Mouse (Mus musculus): ENCODE measurements at regions not wholly inside any gene's neighbourhood (a gene's known extent, or its start where the extent isn't known, plus 50 kb on each side); places are given as distances from the start of the nearest gene placed in this dataset.

DNA sequence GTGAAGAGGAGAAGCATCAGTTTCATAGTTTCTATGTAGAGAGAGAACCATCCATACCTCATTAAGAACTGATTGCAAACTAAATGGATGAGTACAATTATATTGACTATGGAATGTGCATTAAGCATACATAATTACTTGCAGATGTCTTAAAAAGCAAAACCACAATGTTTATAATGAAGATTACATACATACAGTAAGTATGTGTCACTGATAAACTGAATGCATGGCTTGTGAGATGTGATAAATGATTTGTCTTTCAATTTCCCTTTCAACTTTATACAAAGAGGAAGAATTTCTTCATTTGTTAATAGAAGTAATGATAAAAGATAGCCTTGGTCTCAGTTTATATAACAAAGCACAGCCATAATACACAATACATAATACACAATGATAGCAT lies 1939.3 kb downstream of the 9330182O14Rik start:
- no peak for DNase-seq (ENCODE audit: low spot score in 2 of 2)

DNA sequence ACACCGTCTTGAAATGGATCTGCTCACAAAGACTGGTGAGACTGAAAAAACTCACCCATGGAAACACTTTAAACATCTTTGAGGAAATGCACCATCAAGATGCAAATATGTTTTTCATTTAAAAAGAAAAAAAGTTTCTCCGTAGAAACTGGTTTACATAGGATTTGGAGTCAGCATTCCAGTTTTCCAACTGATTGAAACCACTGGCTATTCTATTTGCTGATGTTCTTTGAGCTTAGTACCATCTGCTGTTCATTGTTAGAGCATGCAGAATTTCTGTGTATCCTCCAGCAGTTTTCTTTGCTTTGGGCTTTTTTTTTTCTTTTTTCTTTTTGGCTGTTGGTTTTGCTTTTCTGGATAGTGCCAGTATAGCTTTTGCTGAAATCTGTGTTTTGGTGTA lies 1948.3 kb downstream of the 9330182O14Rik start:
- DNase-seq (ENCODE audit: low spot score in 2 of 2): no peak

DNA sequence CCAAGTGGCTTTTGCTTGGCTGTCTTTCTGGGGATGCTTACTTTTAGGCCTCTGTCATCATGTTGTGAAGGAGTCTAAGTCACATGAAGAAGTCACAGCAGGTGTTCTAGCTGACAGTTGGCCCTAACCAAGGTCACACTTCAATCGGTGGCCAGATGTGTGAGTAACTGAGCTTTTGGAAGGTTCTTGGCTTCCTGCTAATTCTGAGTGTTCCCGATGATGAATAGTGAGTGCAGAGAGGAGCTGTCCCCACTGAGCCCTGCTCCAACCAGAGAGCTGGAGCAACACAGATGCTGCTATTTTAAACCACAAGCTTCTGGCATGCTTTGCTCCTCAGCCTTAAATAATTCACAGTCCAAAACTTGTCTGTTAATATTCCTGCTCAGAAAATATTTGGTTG lies 1966.6 kb downstream of the 9330182O14Rik start:
- DNase-seq (ENCODE audit: low spot score in 2 of 2): no peak

DNA sequence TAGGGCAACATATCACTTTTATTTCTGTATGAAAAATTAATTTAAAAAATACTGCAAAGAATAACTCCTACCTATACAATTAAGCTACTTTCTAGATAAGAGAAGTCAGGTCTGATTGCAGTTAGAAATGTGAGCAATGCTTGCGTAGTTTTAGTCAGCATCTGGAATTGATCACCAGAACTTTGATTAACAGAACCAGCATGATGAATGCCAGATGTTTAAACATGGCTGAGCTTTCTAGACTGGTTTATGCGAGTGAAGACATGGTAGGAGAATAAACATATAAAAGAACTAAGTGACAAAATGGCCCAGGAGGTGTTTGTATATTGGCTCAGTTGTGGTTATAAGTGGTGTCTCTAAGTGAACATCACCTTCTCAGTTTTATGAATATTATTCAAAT lies 1970.7 kb downstream of the 9330182O14Rik start:
- DNase-seq (ENCODE audit: low spot score in 2 of 2): no peak

DNA sequence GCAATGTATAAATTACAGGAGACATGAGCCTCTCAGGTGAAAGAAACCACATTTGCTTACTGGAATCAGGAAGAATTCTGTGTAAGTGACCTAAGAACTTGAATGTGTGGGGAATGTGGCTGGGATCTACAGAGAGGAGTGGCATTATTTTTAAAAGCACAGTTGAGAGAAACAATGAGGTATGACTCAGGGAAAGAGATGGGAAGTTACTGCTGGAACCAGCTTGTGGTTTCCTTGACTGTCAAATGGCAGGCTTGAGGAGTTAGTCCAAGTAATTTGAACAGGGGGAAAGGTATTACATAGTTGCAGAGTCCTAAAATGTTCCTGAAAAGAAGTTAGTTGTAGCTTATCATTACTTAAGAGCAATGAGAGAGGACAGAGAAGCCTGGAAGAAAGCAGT lies 1972.9 kb downstream of the 9330182O14Rik start:
- no peak for DNase-seq (ENCODE audit: low spot score in 2 of 2)

DNA sequence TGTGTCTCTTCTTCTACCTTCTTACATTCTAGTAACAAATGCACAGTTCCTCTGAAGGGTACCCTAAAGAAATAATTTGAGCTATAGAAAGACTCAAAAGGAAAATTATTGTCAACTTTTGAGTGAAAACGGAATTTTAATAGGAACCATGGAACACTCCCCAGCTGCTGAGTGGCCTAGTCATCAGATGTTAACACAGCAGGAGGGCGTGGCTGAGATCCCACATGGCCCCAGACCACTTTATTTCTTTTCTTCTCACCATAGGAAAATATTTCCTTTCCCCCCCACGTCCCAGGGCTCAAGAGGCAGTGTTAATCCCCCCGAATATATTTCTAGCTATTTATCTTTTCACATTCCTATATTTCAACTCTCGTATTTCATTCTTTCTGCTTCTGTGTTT lies 1977.6 kb downstream of the 9330182O14Rik start:
- no peak for DNase-seq (ENCODE audit: low spot score in 2 of 2)

DNA sequence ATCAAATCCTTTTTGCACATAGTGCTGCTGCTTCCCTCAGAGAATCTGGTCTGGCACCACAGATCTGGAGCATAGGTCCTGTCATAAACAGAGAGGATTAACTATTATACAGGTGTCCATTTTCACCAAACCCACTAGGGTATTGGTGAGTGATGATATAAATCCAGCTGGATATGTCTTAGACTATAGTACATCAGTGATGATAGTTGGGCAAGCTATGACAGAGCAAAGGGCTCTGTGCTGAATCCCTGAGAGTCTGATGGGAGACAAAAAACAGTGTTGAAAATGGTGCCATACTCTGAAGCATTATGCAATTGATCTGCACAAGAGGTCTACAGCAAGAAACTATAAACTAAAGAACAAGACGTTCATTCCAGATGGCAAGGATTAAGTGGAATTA lies 1993.3 kb downstream of the 9330182O14Rik start:
- DNase-seq (ENCODE audit: low spot score in 2 of 2): no peak

DNA sequence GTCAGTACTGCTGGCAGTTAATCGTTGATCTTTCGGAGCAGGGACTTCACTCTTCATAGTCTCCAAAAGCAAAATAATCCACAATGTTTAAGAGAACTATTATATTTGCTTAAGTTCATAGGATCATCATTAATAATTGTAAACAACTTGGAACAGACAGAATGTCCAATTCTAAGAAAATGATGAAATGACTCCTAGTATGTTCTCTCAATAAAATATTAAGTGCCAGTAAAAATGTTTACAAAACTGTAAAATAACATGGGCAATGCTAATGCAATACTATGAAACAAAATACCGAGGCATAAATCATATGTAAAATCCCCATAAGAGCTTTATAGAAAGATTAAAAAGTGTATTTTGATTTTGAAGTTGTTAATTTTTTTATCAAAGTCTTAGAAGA lies 1994.8 kb downstream of the 9330182O14Rik start:
- no peak for DNase-seq (ENCODE audit: low spot score in 2 of 2)

DNA sequence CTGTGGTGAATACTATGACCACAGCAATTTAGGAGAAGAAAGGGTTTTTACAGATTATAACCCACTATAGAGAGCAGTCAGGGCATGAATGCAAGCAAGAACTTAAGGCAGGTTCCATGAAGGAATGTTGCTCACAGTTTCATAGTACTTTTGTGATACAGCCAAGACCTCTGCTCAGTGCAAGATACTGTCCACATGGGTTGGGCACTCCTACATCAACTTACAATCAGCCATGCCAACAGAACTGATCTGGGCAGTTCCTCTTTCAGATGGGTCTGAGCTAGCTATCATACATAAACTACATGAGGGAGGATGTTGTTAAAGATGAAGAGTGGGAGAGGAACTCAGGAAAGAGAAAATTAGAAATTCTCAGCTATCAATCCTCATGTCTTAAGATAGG lies 2032.4 kb downstream of the 9330182O14Rik start:
- no peak for DNase-seq (ENCODE audit: low spot score in 2 of 2)

DNA sequence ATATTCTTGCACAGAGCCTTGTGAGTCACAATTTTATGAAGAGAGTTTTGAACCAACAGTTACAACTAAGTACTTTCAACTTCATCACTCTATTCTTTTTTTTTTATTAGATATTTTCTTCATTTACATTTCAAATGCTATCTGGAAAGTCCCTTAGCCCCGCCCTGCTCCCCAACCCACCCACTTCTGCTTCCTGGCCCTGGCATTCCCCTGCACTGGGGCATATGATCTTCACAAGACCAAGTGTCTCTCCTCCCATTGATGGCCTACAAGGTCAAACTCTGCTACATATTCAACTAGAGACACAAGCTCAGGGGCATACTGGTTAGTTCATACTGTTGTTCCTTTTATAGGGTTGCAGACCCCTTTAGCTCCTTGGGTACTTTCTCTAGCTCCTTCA lies 2043.6 kb downstream of the 9330182O14Rik start:
- peak in 1 of 2 experiments; percentile 23 for DNase-seq (ENCODE audit: low spot score in 2 of 2)

DNA sequence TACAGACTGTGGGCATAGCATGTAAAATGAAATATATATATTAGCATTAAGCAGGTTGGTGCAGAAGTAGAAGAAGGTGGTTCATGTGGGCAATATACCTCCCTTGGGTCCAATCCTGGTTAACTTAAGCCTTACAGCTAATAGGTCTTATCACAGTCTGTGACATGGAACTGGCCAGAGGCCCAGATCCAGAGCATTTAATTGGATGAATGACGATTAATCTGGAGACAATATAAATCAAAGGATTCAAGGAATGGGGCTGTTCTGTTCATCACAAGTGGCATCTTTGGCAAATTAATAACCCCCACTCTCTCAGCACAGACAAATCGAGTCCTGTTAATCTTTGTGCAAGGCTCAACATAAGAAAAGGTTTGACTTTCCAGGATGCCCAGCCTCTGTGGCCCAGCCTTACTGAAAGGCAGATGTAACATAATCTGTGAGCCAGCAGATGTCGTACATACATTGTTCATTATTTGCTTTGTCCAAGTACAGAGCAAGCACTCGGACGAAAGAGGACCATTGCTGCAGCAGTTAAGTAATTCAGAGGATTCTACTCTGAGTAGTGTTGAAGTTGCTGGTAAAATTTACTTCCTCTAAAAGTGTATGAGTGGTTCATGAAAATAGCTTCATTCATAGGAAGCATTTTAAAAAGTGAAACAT lies 2073.2 kb downstream of the 9330182O14Rik start:
- DNase-seq (ENCODE audit: low spot score in 2 of 2): no peak

DNA sequence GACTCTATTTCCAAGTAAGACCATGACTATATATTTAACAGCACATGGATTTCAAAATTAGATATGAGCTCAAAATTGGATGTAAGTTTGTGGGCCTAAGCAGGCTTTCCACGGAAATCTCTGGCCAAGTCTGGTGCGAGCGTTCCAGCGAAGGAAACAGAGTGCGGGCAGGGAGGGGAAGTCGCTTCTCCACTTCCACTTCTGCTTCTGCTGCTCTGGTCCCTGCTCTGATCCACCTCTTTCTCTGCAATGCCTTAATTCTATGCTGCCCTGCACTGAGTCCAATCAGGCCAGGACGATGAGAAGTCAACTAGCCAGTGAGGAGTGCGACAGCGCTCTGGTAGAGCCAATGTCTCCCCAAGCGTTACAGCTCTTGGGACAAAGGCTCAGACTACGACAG lies 2085.3 kb downstream of the 9330182O14Rik start:
- no peak for DNase-seq (ENCODE audit: low spot score in 2 of 2)

DNA sequence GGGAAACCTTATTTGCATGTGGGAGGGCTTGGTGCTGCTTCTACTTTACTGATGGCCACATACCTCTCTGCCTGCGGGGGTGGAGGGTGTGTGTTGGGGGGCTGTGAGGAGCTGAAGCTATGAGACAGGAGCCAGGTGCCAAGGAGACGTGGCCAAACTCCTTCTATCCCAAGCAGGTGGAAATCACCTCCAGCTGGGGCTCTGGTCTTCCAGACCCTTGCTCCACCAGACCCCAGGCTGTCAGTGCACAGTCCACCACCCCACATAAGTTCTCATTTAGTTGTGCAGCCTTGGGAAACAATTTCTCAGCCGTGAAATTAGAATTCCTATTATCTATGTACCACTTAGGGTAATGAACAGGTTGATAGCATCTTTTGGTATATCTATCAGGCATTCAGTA lies 2085.8 kb downstream of the 9330182O14Rik start:
- no peak for DNase-seq (ENCODE audit: low spot score in 2 of 2)

DNA sequence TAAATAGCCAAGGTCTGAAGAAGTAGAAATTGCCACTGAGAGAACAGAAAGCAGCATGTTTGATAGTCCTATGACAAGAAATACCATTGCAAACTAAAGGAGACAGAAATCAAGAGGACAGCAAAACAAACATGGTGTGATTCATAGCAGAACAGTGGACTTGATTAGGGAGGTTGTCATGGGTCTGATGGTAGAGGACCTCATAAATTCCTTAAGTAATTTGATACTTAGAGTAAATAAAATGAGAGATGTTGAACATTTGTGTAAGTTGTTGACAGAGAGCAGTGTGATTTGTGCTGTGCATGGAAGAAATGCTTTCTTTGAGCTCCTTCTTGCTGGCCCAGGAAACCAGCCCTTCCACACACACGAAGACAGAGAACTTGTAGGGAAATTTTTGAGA lies 2090.8 kb downstream of the 9330182O14Rik start:
- DNase-seq (ENCODE audit: low spot score in 2 of 2): no peak

DNA sequence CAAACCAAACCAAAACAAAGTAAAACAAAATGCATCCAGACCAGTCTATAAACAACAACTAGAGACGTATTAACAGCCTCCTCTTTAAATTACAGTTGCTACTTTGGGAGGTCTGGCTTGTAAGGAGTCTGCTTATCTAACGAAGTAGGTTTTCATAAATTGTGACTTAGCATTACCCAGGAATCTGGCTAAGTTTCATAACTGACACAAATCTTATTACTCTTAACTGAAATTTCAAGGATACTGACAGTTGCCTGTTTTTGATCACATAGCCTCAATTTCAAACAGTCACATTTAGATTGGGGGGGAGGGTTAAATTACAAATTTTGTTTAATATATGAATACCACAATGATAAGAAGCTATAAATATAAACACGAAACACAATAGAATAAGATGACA lies 2097.5 kb downstream of the 9330182O14Rik start:
- no peak for DNase-seq (ENCODE audit: low spot score in 2 of 2)

DNA sequence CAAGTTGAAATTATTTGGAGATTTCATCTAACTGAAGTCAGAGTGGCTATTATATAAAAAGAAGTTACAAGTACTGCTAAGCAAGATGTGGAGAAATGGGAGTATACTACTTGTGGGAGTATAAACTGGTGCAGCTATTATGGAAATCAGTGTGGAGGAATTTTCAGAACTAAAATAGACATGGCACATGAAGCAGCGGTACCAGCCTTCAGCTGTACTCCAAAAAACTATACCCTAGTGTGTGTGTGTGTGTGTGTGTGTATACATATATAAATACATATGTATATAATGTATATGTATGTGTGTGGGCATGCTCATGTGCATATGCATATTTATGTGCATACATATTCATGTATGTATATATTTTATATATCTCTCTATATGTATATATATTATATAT lies 2112.6 kb downstream of the 9330182O14Rik start:
- no peak for DNase-seq (ENCODE audit: low spot score in 2 of 2)

DNA sequence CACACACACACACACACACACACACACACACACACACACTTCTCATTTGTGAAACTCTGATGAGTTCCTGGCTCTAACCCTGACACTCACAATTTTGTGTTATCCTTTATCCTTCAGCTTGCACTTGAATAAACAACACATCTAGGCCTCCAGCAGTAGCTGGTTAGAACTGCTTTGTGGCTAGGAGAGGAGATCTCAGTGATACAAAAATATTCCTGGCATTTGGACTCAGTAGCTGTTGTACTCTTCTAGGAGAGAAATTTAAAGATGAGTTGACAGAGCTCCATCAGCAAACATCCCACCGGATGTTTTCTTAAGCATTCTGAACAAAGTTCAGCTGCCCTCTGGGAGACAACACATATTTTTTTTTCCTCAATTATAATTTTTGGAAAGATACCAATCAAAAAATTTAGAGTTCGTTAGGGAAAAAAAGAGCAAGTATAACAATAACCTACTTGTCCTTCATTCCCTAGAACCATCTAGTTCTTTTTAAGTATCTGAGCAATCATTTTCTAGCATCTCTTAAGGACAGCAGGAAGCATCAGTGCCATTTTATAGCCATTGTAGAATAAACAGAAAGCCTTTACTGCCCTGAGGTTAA lies 2118.7 kb downstream of the 9330182O14Rik start:
- DNase-seq (ENCODE audit: low spot score in 2 of 2): no peak

DNA sequence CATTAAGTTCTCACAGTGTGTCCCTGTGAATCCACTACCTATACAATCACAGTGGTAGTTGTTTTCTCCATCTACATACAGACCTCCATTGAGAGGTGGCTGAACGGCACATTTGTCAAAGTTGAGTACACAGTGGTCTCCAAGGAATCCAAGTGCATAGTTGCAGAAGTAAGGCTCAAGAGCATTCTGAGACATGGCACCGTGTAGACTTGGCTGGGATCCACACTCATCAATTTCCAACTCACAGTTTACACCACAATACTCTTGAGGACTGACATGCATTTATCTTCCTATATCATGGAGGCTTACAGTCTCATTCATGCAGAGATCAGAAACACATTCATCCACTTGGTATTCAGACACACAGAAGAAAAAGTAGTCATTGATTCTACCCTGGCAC lies 2122.2 kb downstream of the 9330182O14Rik start:
- DNase-seq (ENCODE audit: low spot score in 2 of 2): no peak

DNA sequence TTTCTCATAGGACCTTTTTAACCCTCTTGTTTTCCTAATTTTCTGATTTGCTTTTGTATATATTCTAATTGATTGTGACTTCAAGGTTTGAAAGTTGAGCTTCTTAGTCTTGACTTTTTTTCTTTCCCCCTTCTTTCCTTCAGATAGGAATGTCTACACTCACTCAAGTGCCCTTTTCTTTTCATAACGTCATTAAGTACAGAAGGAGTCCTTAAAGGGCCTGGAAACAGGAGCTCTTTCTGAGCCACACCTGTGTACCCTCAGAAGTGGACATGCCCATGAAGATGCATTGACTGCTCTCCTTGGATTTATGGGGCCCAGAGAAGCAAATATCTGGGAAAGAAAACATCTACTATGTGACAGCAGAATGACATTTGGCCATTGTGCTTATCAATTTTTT lies 2141.0 kb downstream of the 9330182O14Rik start:
- no peak for DNase-seq (ENCODE audit: low spot score in 2 of 2)

DNA sequence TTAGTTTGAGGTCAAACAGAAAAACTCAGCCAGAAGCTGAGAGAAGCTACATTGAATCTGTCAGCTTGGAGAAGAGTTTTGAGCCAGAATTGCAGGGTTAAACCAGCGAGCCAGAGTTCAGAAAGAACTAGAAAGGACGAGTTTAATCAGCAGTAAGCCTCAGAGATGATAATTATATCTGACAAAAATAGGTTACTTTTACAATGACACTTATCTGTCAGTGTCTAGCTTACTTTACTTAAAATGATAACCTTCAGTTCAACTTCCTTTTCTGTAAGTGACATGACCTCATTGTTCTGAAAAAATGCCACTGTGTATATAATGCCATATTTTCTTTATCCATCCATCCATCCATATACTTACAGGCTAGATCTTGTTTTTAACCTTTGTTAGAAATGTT lies 2143.1 kb downstream of the 9330182O14Rik start:
- no peak for DNase-seq (ENCODE audit: low spot score in 2 of 2)

DNA sequence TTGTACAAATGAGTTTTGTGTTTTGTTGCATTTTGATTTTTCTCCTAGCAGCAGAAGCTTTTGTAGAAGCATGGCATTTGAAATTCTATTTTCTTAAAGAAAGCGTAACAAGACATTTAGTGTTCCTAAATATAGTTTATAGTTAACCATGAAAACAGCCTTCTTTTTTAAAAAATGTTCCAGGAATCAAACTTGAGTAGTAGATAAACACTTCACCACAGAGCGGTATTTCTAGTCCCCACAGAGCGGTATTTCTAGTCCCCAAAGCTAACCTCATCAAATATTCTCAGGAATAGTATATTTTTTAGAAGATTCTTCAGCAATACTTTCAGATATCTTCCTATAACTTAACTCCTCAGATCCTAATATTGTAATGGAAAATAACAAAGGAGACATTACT lies 2146.6 kb downstream of the 9330182O14Rik start:
- DNase-seq (ENCODE audit: low spot score in 2 of 2): no peak

DNA sequence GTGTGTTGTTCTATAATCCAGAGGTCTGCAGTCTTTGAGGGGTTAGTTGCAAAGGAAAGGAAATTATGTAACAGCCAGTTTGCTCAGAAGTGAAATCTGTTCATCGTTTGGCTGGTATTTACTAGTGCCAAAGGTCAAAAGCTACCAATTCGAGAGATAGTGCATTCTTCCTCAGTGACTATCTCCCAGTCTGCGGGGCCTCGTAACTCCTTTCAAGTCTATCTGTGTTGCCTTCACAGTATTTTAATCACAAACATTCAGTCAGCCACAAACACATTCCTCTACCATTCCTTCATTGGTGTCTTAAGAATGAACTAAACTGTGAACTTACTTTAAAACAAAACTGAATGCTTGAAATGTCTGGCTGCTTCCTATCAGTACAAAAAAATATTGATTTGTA lies 2162.2 kb downstream of the 9330182O14Rik start:
- no peak for DNase-seq (ENCODE audit: low spot score in 2 of 2)

DNA sequence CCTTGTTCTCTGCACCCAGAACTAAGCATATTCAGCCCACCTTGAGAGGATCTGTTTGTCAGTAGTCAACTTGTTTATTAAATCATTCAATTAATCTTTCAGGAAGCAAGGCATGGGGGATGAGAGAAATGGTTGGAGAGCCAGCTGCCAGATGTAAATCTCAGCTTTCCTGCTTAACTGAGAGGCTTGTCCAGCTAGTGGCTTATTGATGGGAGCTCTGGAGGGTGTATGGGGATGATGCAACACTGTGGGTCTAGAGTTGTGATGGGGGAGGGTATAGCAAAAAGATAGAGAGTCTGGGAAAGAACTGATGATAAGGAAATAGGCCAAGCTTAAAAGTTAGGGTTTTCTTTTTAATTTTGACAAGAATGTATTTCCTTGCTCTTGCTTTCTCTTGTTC lies 2163.3 kb downstream of the 9330182O14Rik start:
- no peak for DNase-seq (ENCODE audit: low spot score in 2 of 2)

DNA sequence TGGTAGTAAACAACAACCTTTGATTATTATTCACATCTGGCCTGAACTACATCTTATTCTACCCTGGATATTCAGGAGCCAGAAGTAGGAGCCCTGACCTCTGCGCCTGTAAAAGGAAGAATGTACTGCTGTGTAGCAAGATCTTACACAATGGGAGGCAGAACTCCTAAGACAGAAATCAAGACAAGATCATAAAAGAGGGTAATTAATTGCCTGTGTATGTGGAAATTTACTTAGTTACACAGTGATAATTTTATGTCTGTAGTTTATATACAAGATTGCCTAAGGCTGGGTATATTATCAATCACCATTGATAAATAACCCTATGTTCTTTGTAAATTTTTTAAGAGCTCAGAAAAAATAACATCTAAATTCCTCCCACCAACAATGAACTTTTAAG lies 2167.8 kb downstream of the 9330182O14Rik start:
- no peak for DNase-seq (ENCODE audit: low spot score in 2 of 2)

All from natural killer cell, adult 2 months (primary cell).